Mouse (Mus musculus) ES-Bruce4 (cell line): Measurements from ENCODE around the gene Tmem218.

Experiments used
- CTCF ChIP-seq: IDR thresholded peaks from one replicate; pipeline ENCODE4 v1.8.1; 2011; ENCODE audit warnings: low read depth, low read length
- EP300 ChIP-seq: IDR thresholded peaks from 2 replicates; pipeline ENCODE4 v1.6.1; 2011; ENCODE audit warnings: low read depth, low read length; ENCODE audit not compliant: insufficient read depth
- POLR2A ChIP-seq: IDR thresholded peaks from one replicate; pipeline ENCODE4 v1.8.1; 2011; ENCODE audit warnings: low read length; ENCODE audit not compliant: insufficient read depth

- TF ChIP-seq CTCF = no peak
- no peak for TF ChIP-seq POLR2A
- TF ChIP-seq EP300 = no peak
Measured at GRCm38 (mm10) chr9:37248381-37248906, 40.4 kb downstream of the Tmem218 start.
